In the genomic region with DNA sequence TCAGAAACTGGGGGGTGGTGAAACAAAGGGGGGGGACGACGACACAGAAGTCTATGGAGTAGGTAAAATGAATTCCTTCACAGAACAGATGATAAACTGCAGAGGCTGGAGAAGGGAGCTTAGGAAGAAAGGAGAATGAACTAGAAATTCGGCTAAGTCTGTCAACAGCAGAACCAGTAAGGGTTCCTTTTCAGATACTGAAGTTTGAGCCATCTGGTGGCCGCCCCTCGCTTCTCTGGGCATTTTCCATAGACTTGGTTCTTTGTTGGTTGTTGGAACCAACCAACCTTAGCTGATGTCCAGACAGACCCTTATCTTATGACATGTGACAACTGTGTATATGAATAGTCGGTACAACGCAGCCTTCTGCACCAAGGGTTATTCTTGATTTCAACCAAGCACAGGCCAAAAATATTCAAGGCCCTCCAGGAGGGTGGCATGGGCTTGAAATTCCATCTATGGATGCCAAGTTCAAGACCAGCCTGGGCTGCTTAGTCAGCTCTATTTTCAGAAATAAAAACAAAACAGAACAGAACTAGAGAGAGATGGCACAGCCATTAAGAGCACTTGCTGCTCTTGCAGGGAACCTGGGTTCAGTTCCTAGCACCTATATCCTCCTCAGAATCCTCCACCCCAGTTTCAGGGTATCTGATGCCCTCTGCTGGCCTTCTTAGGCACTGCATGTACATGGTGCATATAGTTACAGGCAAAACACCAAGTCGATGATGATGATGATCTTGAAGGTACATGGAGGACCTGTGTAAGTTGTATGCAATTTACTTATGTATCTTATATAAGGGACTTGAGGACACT, we compare ENCODE assay signal across 8 mouse cellular contexts. TPM values are rescaled to one million over a fixed set of nuclear protein-coding genes. Genes with fewer than 3 reads are reported as not detected.
DNase-seq lines count a peak whose midpoint lies in the region; ATAC-seq and TF ChIP-seq lines count a peak whose summit lies in the region.

No protein-coding gene starts in this region.

- H3K4me2 ChIP-seq in liver, postnatal 0 days (ENCODE audit: low read depth, low read length), result peak overlapping the region; percentile 79

- no peak for TF ChIP-seq POLR2A in brain, embryonic 14.5 days (IDR thresholded peaks at IDR 0.05; ENCODE audit: borderline replicate concordance, extremely low read depth, insufficient read depth, insufficient read length, poor library complexity, severe bottlenecking)
- TF ChIP-seq POLR2A in spleen, adult 2 months (IDR thresholded peaks at IDR 0.05; ENCODE audit: low read depth, low read length), result no peak

- H3K9me3 ChIP-seq in liver, postnatal 0 days (ENCODE audit: low read length), result no peaks in the 10 kb centered on the region

- peak overlapping the region; percentile 55 for H3K4me3 ChIP-seq in liver, postnatal 0 days (ENCODE audit: low read depth, low read length)
- peak overlapping the region; percentile 97; the same call in 1 of the 2 replicates for H3K4me3 ChIP-seq in spleen, adult 2 months (ENCODE audit: extremely low read depth, insufficient read depth, insufficient read length)

- DNase-seq in left cerebral cortex, postnatal 4 days, result peak; percentile 36
- no peak for DNase-seq in left cerebral cortex, adult 8-10 months (ENCODE audit: low spot score in 2 of 2)
- DNase-seq in brain, embryonic 14.5 days (ENCODE audit: low read depth), result no peak
- peak; percentile 65 for DNase-seq in heart, postnatal 4 days
- DNase-seq in liver, postnatal 0 days, result peak; percentile 65
- no peak for DNase-seq in spleen, adult 2 months (ENCODE audit: low read depth in 1 of 2, low spot score in 2 of 2)
- DNase-seq in cerebellum, adult 8-10 months, result no peak
- DNase-seq in frontal cortex, postnatal 14 days (ENCODE audit: low spot score in 2 of 2), result no peak

- intact Hi-C loops in left cerebral cortex, postnatal 4 days (cut with DNase I), result no loop called here

- ATAC-seq in liver, postnatal 0 days, result no peak

- H3K9ac ChIP-seq in liver, postnatal 0 days (replicated peaks), result 0 out of 2 replicates have a peak overlapping the region, but pooled peaks have one; percentile 61

- H3K27me3 ChIP-seq in liver, postnatal 0 days (ENCODE audit: insufficient read depth, low read length), result peaks cover 22% of the 10 kb centered on the region
- no peaks in the 10 kb centered on the region for H3K27me3 ChIP-seq in spleen, adult 2 months (ENCODE audit: control insufficient read depth, insufficient read depth, low read length)

- peaks cover 12% of the 10 kb centered on the region for H3K36me3 ChIP-seq in liver, postnatal 0 days (replicated peaks; ENCODE audit: insufficient read depth, low read length)
- peaks cover 28% of the 10 kb centered on the region for H3K36me3 ChIP-seq in spleen, adult 2 months (ENCODE audit: control insufficient read depth, insufficient read depth, low read length)

- TF ChIP-seq EP300 in liver, postnatal 0 days (IDR thresholded peaks at IDR 0.05; ENCODE audit: low read depth), result no peak

- TF ChIP-seq CTCF in brain, embryonic 14.5 days (IDR thresholded peaks at IDR 0.05; ENCODE audit: borderline replicate concordance, extremely low read depth, insufficient read depth, insufficient read length), result peak; percentile 55; the same call in 1 of the 2 replicates
- peak; percentile 79 for TF ChIP-seq CTCF in liver, postnatal 0 days (IDR thresholded peaks at IDR 0.05; ENCODE audit: low read depth)
- peak; percentile 28; the same call in 1 of the 2 replicates for TF ChIP-seq CTCF in spleen, adult 2 months (IDR thresholded peaks at IDR 0.05; ENCODE audit: extremely low read depth, insufficient read depth, insufficient read length, insufficient replicate concordance)

- 38% methylated on average over 8 of the region's 8 CpGs for WGBS in liver, postnatal 0 days (ENCODE audit: insufficient replicate concordance)
- WGBS in spleen, adult 2 months, result 29% methylated on average over 8 of the region's 8 CpGs

- H3K4me1 ChIP-seq in liver, postnatal 0 days (ENCODE audit: insufficient read depth), result peaks cover 19% of the 10 kb centered on the region
- peaks cover 13% of the 10 kb centered on the region; the same call in 1 of the 2 replicates for H3K4me1 ChIP-seq in spleen, adult 2 months (ENCODE audit: control insufficient read depth, insufficient read depth, insufficient read length)

- H3K27ac ChIP-seq in liver, postnatal 0 days (ENCODE audit: low read depth), result peak overlapping the region; percentile 95
- peak overlapping the region; percentile 96 for H3K27ac ChIP-seq in spleen, adult 2 months (ENCODE audit: insufficient read depth, low read length)

RNA-seq across cellular contexts. Expression of gene Ppp1r18, which starts 5.7 kb away (rescaled TPM):
- total RNA-seq in left cerebral cortex, postnatal 4 days (2021), result 10 to 100 TPM; 43.3 to 52.7 TPM
- 10 to 100 TPM in 2 of 4 experiments, 1 to 10 TPM in 2; 9.1 to 15.0 (median 10.9) TPM for total RNA-seq in left cerebral cortex, adult 8-10 months (2022)
- polyA plus RNA-seq in brain, embryonic 14.5 days (2012; rRNA removed), result 46.9 and 48.9 TPM in 2 replicates
- 10 to 100 TPM; 32.6 to 32.7 TPM for total RNA-seq in heart, postnatal 4 days (2021)
- polyA plus RNA-seq in liver, postnatal 0 days (2015; fragmentation: Nextera tagmentation; extraction: Ambion mirVana), result 14.1 and 15.3 TPM in 2 replicates
- polyA plus RNA-seq in spleen, adult 2 months (2012; rRNA removed), result 144 and 155 TPM in 2 replicates

RNA-seq across cellular contexts. Expression of gene Dhx16, which starts 8.5 kb away (rescaled TPM):
- total RNA-seq in left cerebral cortex, postnatal 4 days (2021), result 10 to 100 TPM; 37.4 to 38.8 TPM
- 10 to 100 TPM; 28.1 to 30.6 (median 29.0) TPM for total RNA-seq in left cerebral cortex, adult 8-10 months (2022)
- polyA plus RNA-seq in brain, embryonic 14.5 days (2012; rRNA removed), result 66.0 and 71.9 TPM in 2 replicates
- 10 to 100 TPM; 24.2 to 25.1 TPM for total RNA-seq in heart, postnatal 4 days (2021)
- polyA plus RNA-seq in liver, postnatal 0 days (2015; fragmentation: Nextera tagmentation; extraction: Ambion mirVana), result 14.3 and 15.6 TPM in 2 replicates
- 79.1 and 85.7 TPM in 2 replicates for polyA plus RNA-seq in spleen, adult 2 months (2012; rRNA removed)

RNA-seq across cellular contexts. Expression of gene Nrm, which starts 10.0 kb away (rescaled TPM):
- total RNA-seq in left cerebral cortex, postnatal 4 days (2021), result 1 to 10 TPM; 6.1 to 7.0 TPM
- 1 to 10 TPM; 2.6 to 3.4 (median 3.0) TPM for total RNA-seq in left cerebral cortex, adult 8-10 months (2022)
- 26.9 and 38.3 TPM in 2 replicates for polyA plus RNA-seq in brain, embryonic 14.5 days (2012; rRNA removed)
- 10 to 100 TPM; 26.3 to 32.2 TPM for total RNA-seq in heart, postnatal 4 days (2021)
- 15.5 and 15.8 TPM in 2 replicates for polyA plus RNA-seq in liver, postnatal 0 days (2015; fragmentation: Nextera tagmentation; extraction: Ambion mirVana)
- 58.5 and 84.2 TPM in 2 replicates for polyA plus RNA-seq in spleen, adult 2 months (2012; rRNA removed)

RNA-seq across cellular contexts. Expression of gene 2310061I04Rik, which starts 26.1 kb away (rescaled TPM):
- total RNA-seq in left cerebral cortex, postnatal 4 days (2021), result 10 to 100 TPM; 59.8 to 69.2 TPM
- 10 to 100 TPM; 40.3 to 63.3 (median 51.9) TPM for total RNA-seq in left cerebral cortex, adult 8-10 months (2022)
- polyA plus RNA-seq in brain, embryonic 14.5 days (2012; rRNA removed), result 83.5 and 92.4 TPM in 2 replicates
- 10 to 100 TPM; 45.0 to 47.0 TPM for total RNA-seq in heart, postnatal 4 days (2021)
- 15.6 and 16.9 TPM in 2 replicates for polyA plus RNA-seq in liver, postnatal 0 days (2015; fragmentation: Nextera tagmentation; extraction: Ambion mirVana)
- 35.4 and 39.9 TPM in 2 replicates for polyA plus RNA-seq in spleen, adult 2 months (2012; rRNA removed)

RNA-seq across cellular contexts. Expression of gene Mdc1, which starts 29.8 kb away (rescaled TPM):
- 10 to 100 TPM; 30.1 to 30.4 TPM for total RNA-seq in left cerebral cortex, postnatal 4 days (2021)
- 10 to 100 TPM; 13.8 to 21.2 (median 18.2) TPM for total RNA-seq in left cerebral cortex, adult 8-10 months (2022)
- 18.8 and 23.7 TPM in 2 replicates for polyA plus RNA-seq in brain, embryonic 14.5 days (2012; rRNA removed)
- 10 to 100 TPM; 37.9 to 40.6 TPM for total RNA-seq in heart, postnatal 4 days (2021)
- polyA plus RNA-seq in liver, postnatal 0 days (2015; fragmentation: Nextera tagmentation; extraction: Ambion mirVana), result 2.5 and 3.3 TPM in 2 replicates
- polyA plus RNA-seq in spleen, adult 2 months (2012; rRNA removed), result 10.8 and 11.6 TPM in 2 replicates

Comparison
In these comparisons a context has a peak if more than half of its experiments do, and no peak if none do; other contexts are left out.
1. DNase-seq: peak in left cerebral cortex, postnatal 4 days (single experiment), heart, postnatal 4 days (single experiment) and liver, postnatal 0 days (single experiment); none in left cerebral cortex, adult 8-10 months (0 of 2), brain, embryonic 14.5 days (single experiment), spleen, adult 2 months (0 of 2), cerebellum, adult 8-10 months (single experiment) and frontal cortex, postnatal 14 days (0 of 2).
2. CTCF ChIP-seq: peak in every context shown above with its lines; median percentile 79 in liver, postnatal 0 days; 55 in brain, embryonic 14.5 days; 28 in spleen, adult 2 months.